Mouse (Mus musculus): ENCODE results near the gene Vmn1r120.
"Not testable (repeated sequence)": the region's sequence is repeated elsewhere in the genome, so short reads cannot be mapped to it uniquely, and the experiment has no call there.

Gene Vmn1r120

DNA sequence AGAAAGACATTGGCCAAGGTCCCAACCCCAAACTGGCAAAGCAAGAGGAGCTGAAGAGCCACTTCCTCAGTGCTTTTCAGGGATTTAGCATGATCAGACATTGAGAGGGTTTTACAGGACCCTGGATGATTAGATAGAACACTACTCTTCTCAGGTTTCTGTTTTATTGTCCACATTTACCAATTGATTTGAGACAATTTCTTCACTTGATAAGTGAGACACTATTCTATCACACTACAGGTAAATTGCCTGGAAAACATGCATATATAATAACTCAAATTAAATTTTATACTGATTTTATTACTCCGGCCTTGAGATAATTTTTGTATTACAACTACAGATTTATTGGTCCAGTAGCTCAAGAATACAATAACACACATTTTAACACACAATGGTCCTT is at the start of gene Vmn1r120:
Gene Vmn1r120 (minus strand): TSS at position 101 of the 400 bp plus-strand sequence.
- DNase-seq (ENCODE audit: low read depth, low spot score), result not testable (repeated sequence)

DNA sequence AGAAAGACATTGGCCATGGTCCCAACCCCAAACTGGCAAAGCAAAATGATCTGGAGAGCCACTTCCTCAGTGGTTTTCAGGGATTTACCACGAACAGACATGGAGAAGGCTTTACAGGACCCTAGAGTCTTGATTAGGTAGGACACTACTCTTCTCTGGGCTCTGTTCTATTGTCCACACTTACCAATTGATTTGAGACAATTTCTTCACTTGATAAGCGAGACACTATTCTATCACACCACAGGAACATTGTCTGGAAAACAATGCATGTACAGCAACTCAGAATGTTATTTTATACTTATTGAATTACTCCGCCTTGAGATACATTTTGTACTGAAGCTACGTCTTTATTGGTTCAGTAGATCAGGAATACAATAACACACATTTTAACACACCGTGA is 44.8 kb upstream of the Vmn1r120 start, which contains the start of gene Vmn1r121:
Gene Vmn1r121 (minus strand): TSS at position 101 of the 400 bp plus-strand sequence.
- DNase-seq (ENCODE audit: low read depth, low spot score), result not testable (repeated sequence)

DNA sequence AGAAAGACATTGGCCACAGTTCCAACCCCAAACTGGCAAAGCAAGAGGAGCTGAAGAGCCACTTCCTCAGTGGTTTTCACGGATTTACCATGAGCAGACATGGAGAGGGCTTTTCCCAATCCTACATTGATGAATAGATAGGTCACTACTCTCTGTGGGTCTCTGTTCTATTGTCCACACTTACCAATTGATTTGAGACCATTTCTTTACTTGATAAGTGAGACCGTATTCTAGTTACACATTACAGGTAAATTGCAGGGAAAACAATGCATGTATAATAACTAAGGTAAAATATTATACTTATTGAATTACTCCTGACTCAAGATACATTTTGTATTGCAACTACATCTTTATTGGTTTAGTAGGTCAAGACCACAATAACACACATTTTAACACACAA is 41.2 kb downstream of the Vmn1r120 start, which contains the start of gene Vmn1r119:
Gene Vmn1r119 (minus strand): TSS at position 101 of the 400 bp plus-strand sequence.
- not testable (repeated sequence) for DNase-seq (ENCODE audit: low read depth, low spot score)
